ENCODE assay signal across 20 mouse cellular contexts in the genomic region with DNA sequence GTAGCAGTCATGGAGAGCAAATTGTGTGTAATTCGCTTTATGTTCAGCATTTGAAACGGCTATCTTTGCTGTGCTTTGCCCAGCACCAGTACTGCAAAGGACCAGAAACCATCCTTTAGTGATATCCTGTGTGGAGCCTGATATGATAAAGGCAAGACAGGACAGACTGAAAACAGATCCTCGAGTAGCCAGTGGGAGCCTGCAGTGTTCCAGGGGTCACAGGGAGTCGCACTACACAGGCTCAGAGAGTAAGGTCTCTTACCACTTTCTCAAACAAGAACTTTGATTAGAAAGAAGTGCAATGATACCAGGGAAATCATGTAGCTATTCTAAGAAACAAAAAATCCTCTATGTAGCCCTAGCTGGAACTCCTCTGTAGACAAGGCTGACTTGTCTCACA. TPM values are rescaled to one million over a fixed set of nuclear protein-coding genes. Genes with fewer than 3 reads are reported as not detected.
A peak's percentile ranks its signal among the peaks of the same experiment; 100 is the strongest.
DNase-seq lines count a peak whose midpoint lies in the region; ATAC-seq and TF ChIP-seq lines count a peak whose summit lies in the region.
"Had no signal": no experiment of that assay in that cellular context is flagged by ENCODE, and none has a peak within 500 bp of the region (broad histone marks: within the 10 kb centered on the region; RNA-seq: fewer than 3 reads in every experiment).

No protein-coding gene starts in this region.

- TF ChIP-seq POLR2A in myocyte (IDR thresholded peaks at IDR 0.05; ENCODE audit: insufficient read length, low read depth) = no peak

- H3K36me3 ChIP-seq in heart, embryonic 12.5 days = no peaks in the 10 kb centered on the region
- H3K36me3 ChIP-seq in hindbrain, embryonic 10.5 days = no peaks in the 10 kb centered on the region
- H3K36me3 ChIP-seq in hindbrain, embryonic 14.5 days (replicated peaks; ENCODE audit: control insufficient read depth, insufficient read depth) = no peaks in the 10 kb centered on the region
- H3K36me3 ChIP-seq in midbrain, embryonic 11.5 days (ENCODE audit: control insufficient read depth, insufficient read depth, low read length) = no peaks in the 10 kb centered on the region
- H3K36me3 ChIP-seq in midbrain, embryonic 16.5 days (ENCODE audit: control insufficient read depth, insufficient read depth, low read length) = no peaks in the 10 kb centered on the region
- no peaks in the 10 kb centered on the region for H3K36me3 ChIP-seq in myocyte (ENCODE audit: control insufficient read depth, insufficient read depth)
- H3K36me3 ChIP-seq: limb, embryonic 15.5 days; lung, embryonic 15.5 days; neural tube, embryonic 13.5 days had no signal

- H3K27ac ChIP-seq in heart, embryonic 12.5 days (ENCODE audit: poor library complexity, severe bottlenecking) = peak overlapping the region; percentile 37; the same call in 1 of the 2 replicates
- peak overlapping the region; percentile 81 for H3K27ac ChIP-seq in hindbrain, embryonic 10.5 days
- H3K27ac ChIP-seq in hindbrain, embryonic 14.5 days = no peak overlapping the region
- H3K27ac ChIP-seq in midbrain, embryonic 11.5 days (ENCODE audit: low read depth, low read length) = peak overlapping the region; percentile 78
- no peak overlapping the region for H3K27ac ChIP-seq in midbrain, embryonic 16.5 days (ENCODE audit: low read length)
- H3K27ac ChIP-seq: kidney, postnatal 0 days; liver, embryonic 14.5 days; lung, embryonic 15.5 days had no signal

- H3K9ac ChIP-seq in heart, embryonic 12.5 days = no peak overlapping the region
- no peak overlapping the region for H3K9ac ChIP-seq in hindbrain, embryonic 14.5 days
- no peak overlapping the region for H3K9ac ChIP-seq in midbrain, embryonic 11.5 days (ENCODE audit: low read length)
- no peak overlapping the region for H3K9ac ChIP-seq in midbrain, embryonic 16.5 days (ENCODE audit: low read depth, low read length)
- H3K9ac ChIP-seq: forebrain, postnatal 0 days; limb, embryonic 15.5 days; liver, embryonic 14.5 days; lung, embryonic 15.5 days had no signal

- no peak overlapping the region for H3ac ChIP-seq in myocyte (ENCODE audit: control insufficient read depth, insufficient read length)

- peaks cover 25% of the 10 kb centered on the region for H3K4me1 ChIP-seq in heart, embryonic 12.5 days (replicated peaks)
- H3K4me1 ChIP-seq in hindbrain, embryonic 10.5 days (replicated peaks) = peaks cover 24% of the 10 kb centered on the region
- H3K4me1 ChIP-seq in hindbrain, embryonic 14.5 days (replicated peaks; ENCODE audit: control insufficient read depth, insufficient read depth, low read length) = no peaks in the 10 kb centered on the region
- peaks cover 10% of the 10 kb centered on the region for H3K4me1 ChIP-seq in midbrain, embryonic 11.5 days (ENCODE audit: control insufficient read depth, insufficient read depth, low read length)
- H3K4me1 ChIP-seq in midbrain, embryonic 16.5 days (ENCODE audit: control insufficient read depth, insufficient read depth, low read length) = peaks cover 5% of the 10 kb centered on the region; the same call in 1 of the 2 replicates
- H3K4me1 ChIP-seq: limb, embryonic 15.5 days had no signal

- no peaks in the 10 kb centered on the region for H3K27me3 ChIP-seq in heart, embryonic 12.5 days (replicated peaks)
- no peaks in the 10 kb centered on the region for H3K27me3 ChIP-seq in hindbrain, embryonic 10.5 days (ENCODE audit: insufficient read depth, poor library complexity, severe bottlenecking)
- no peaks in the 10 kb centered on the region for H3K27me3 ChIP-seq in hindbrain, embryonic 14.5 days (ENCODE audit: control insufficient read depth, insufficient read depth, low read length)
- H3K27me3 ChIP-seq in midbrain, embryonic 11.5 days (ENCODE audit: control insufficient read depth, insufficient read depth, low read length) = no peaks in the 10 kb centered on the region
- no peaks in the 10 kb centered on the region for H3K27me3 ChIP-seq in midbrain, embryonic 16.5 days (ENCODE audit: control insufficient read depth, insufficient read depth, low read depth, low read length)
- H3K27me3 ChIP-seq in myocyte (ENCODE audit: control insufficient read depth, insufficient read depth, insufficient read length) = no peaks in the 10 kb centered on the region
- H3K27me3 ChIP-seq: limb, embryonic 15.5 days; lung, embryonic 15.5 days; neural tube, embryonic 13.5 days had no signal

- no peak for DNase-seq in heart, postnatal 14 days
- DNase-seq in hindbrain, embryonic 10.5 days (ENCODE audit: low spot score) = no peak
- DNase-seq in hindbrain, embryonic 14.5 days (ENCODE audit: low spot score) = no peak
- no peak for DNase-seq in midbrain, embryonic 11.5 days (ENCODE audit: low spot score, missing footprints)
- DNase-seq: adrenal gland, postnatal 25 days; cerebellum, adult 8-10 months; cerebellum, postnatal 36 days; forebrain, postnatal 0 days; gastrocnemius, postnatal 14 days; kidney, adult 2 months; left cerebral cortex, postnatal 4 days; lung, postnatal 4 days had no signal

- ATAC-seq in heart, embryonic 12.5 days (ENCODE audit: insufficient number of reproducible peaks, low FRiP score) = no peak
- ATAC-seq in hindbrain, embryonic 14.5 days (ENCODE audit: low FRiP score) = no peak
- no peak for ATAC-seq in midbrain, embryonic 11.5 days (ENCODE audit: low FRiP score)
- ATAC-seq in midbrain, embryonic 16.5 days = no peak

- no peak overlapping the region for H3K4me3 ChIP-seq in heart, embryonic 12.5 days
- H3K4me3 ChIP-seq in hindbrain, embryonic 10.5 days = no peak overlapping the region
- H3K4me3 ChIP-seq in hindbrain, embryonic 14.5 days (replicated peaks; ENCODE audit: low read length) = no peak overlapping the region
- no peak overlapping the region for H3K4me3 ChIP-seq in midbrain, embryonic 11.5 days (ENCODE audit: low read depth, low read length)
- no peak overlapping the region for H3K4me3 ChIP-seq in midbrain, embryonic 16.5 days (ENCODE audit: low read depth, low read length)
- H3K4me3 ChIP-seq in myocyte = no peak overlapping the region
- H3K4me3 ChIP-seq: limb, embryonic 15.5 days; lung, embryonic 15.5 days; neural tube, embryonic 13.5 days had no signal

- no peaks in the 10 kb centered on the region for H3K9me3 ChIP-seq in heart, embryonic 12.5 days (replicated peaks)
- H3K9me3 ChIP-seq in hindbrain, embryonic 10.5 days = no peaks in the 10 kb centered on the region
- no peaks in the 10 kb centered on the region for H3K9me3 ChIP-seq in hindbrain, embryonic 14.5 days (ENCODE audit: control insufficient read depth, low read length)
- no peaks in the 10 kb centered on the region for H3K9me3 ChIP-seq in midbrain, embryonic 11.5 days (ENCODE audit: control insufficient read depth, low read length)
- no peaks in the 10 kb centered on the region for H3K9me3 ChIP-seq in midbrain, embryonic 16.5 days (replicated peaks; ENCODE audit: control insufficient read depth, low read length, poor library complexity, severe bottlenecking)
- H3K9me3 ChIP-seq: limb, embryonic 15.5 days; lung, embryonic 15.5 days; neural tube, embryonic 13.5 days had no signal

- 21% methylated on average over 4 of the region's 4 CpGs for WGBS in heart, embryonic 12.5 days
- 67% methylated on average over 4 of the region's 4 CpGs for WGBS in hindbrain, embryonic 10.5 days
- WGBS in hindbrain, embryonic 14.5 days = 77% methylated on average over 4 of the region's 4 CpGs
- WGBS in midbrain, embryonic 11.5 days = 83% methylated on average over 4 of the region's 4 CpGs
- WGBS in midbrain, embryonic 16.5 days = 76% methylated on average over 4 of the region's 4 CpGs

- intact Hi-C loops in heart, postnatal 14 days (cut with DNase I) = no loop called here

- peak overlapping the region; percentile 51; the same call in 1 of the 2 replicates for H3K4me2 ChIP-seq in heart, embryonic 12.5 days
- no peak overlapping the region for H3K4me2 ChIP-seq in hindbrain, embryonic 14.5 days (replicated peaks)
- H3K4me2 ChIP-seq in midbrain, embryonic 11.5 days = no peak overlapping the region
- no peak overlapping the region for H3K4me2 ChIP-seq in midbrain, embryonic 16.5 days (ENCODE audit: low read length)
- peak overlapping the region; percentile 73 for H3K4me2 ChIP-seq in myocyte (ENCODE audit: low read depth)
- H3K4me2 ChIP-seq: limb, embryonic 15.5 days; lung, embryonic 15.5 days; neural tube, embryonic 13.5 days had no signal

- no peaks in the 10 kb centered on the region for H3K79me2 ChIP-seq in myocyte (ENCODE audit: control insufficient read depth, insufficient read depth)

TF ChIP-seq in myocyte, 11 proteins besides CTCF, POLR2A, EP300 and RAD21:
- TF ChIP-seq USF1 (IDR thresholded peaks at IDR 0.05; ENCODE audit: low read depth) = no peak
- TF ChIP-seq CEBPB (IDR thresholded peaks at IDR 0.05; ENCODE audit: insufficient read depth, poor library complexity, severe bottlenecking) = no peak
- TF ChIP-seq TCF12 (IDR thresholded peaks at IDR 0.05; ENCODE audit: insufficient read depth, poor library complexity, severe bottlenecking) = no peak
- no peak for TF ChIP-seq POLR2AphosphoS2 (IDR thresholded peaks at IDR 0.05; ENCODE audit: insufficient read length, low read depth)
- TF ChIP-seq MYOG (IDR thresholded peaks at IDR 0.05; ENCODE audit: control insufficient read depth in 1 of 3, insufficient read depth in 1 of 3, insufficient read length in 2 of 3, low read depth in 2 of 3) = no peak
- TF ChIP-seq E2F4 (IDR thresholded peaks at IDR 0.05; ENCODE audit: insufficient read depth) = no peak
- TF ChIP-seq MAX (IDR thresholded peaks at IDR 0.05; ENCODE audit: low read depth) = no peak
- TF ChIP-seq MYOD1 (IDR thresholded peaks at IDR 0.05; ENCODE audit: control insufficient read depth in 1 of 3, insufficient read length in 2 of 3, low read depth in 2 of 3) = no peak
- TF ChIP-seq TCF3 (IDR thresholded peaks at IDR 0.05; ENCODE audit: insufficient read length, low read depth) = no peak
- no peak for TF ChIP-seq REST (IDR thresholded peaks at IDR 0.05; ENCODE audit: insufficient read depth, insufficient read length)
- no peak for TF ChIP-seq SRF (IDR thresholded peaks at IDR 0.05; ENCODE audit: control insufficient read depth, insufficient read length, low read depth)

RNA-seq across cellular contexts. Expression of gene Tgif1, which starts 58.1 kb away (rescaled TPM):
- 35.8 and 38.6 TPM in 2 replicates for polyA plus RNA-seq in heart, embryonic 12.5 days (2016; fragmentation: Nextera tagmentation; extraction: Ambion mirVana)
- total RNA-seq in heart, postnatal 14 days (2021) = 10 to 100 TPM in 1 of 2 experiments, 1 to 10 TPM in 1; 8.5 to 10.1 TPM
- polyA plus RNA-seq in hindbrain, embryonic 10.5 days (2016; fragmentation: Nextera tagmentation; extraction: Ambion mirVana) = 68.9 and 83.0 TPM in 2 replicates
- polyA plus RNA-seq in hindbrain, embryonic 14.5 days (2014; fragmentation: Nextera tagmentation; extraction: Ambion mirVana) = 11.8 and 12.0 TPM in 2 replicates
- polyA plus RNA-seq in midbrain, embryonic 11.5 days (2014; fragmentation: Nextera tagmentation; extraction: Ambion mirVana) = 53.0 and 58.4 TPM in 2 replicates
- 7.4 and 8.2 TPM in 2 replicates for polyA plus RNA-seq in midbrain, embryonic 16.5 days (2015; fragmentation: Nextera tagmentation; extraction: Ambion mirVana)
- polyA plus RNA-seq in myocyte (2012; fragmentation: generic; extraction: Trizol) = 75.2 TPM

Comparison
In these comparisons a context has a peak if more than half of its experiments do, and no peak if none do; other contexts are left out.
1. H3K27ac ChIP-seq: peak in heart, embryonic 12.5 days (single experiment), hindbrain, embryonic 10.5 days (single experiment) and midbrain, embryonic 11.5 days (single experiment); none in hindbrain, embryonic 14.5 days (single experiment) and midbrain, embryonic 16.5 days (single experiment).
2. H3K4me2 ChIP-seq: peak in heart, embryonic 12.5 days (single experiment) and myocyte (single experiment); none in hindbrain, embryonic 14.5 days (single experiment), midbrain, embryonic 11.5 days (single experiment) and midbrain, embryonic 16.5 days (single experiment).